ENCODE assay signal across 17 mouse cellular contexts in genomic region chr2:29940073-29940472, GRCm38 (mm10).
"Had no signal": no experiment of that assay in that cellular context is flagged by ENCODE, and none has a peak within 500 bp of the region (broad histone marks: within the 10 kb centered on the region; RNA-seq: fewer than 3 reads in every experiment).

No protein-coding gene starts in this region.

- H3K9me3 ChIP-seq: lung, embryonic 15.5 days; megakaryocyte, embryonic 14.5 days; midbrain, embryonic 13.5 days; midbrain, embryonic 15.5 days; neural tube, embryonic 12.5 days; stomach, embryonic 15.5 days had no signal

- H3K9ac ChIP-seq: lung, embryonic 15.5 days; midbrain, embryonic 13.5 days; midbrain, embryonic 15.5 days; neural tube, embryonic 12.5 days; stomach, embryonic 15.5 days had no signal

- H3K27me3 ChIP-seq: lung, embryonic 15.5 days; megakaryocyte, embryonic 14.5 days; midbrain, embryonic 13.5 days; midbrain, embryonic 15.5 days; neural tube, embryonic 12.5 days; stomach, embryonic 15.5 days had no signal

- DNase-seq: lung, adult 2 months; lung, postnatal 14 days; lung, postnatal 36 days; right cerebral cortex, postnatal 14 days; thymus, adult 2 months; thymus, postnatal 25 days; thymus, postnatal 4 days had no signal

- H3K4me2 ChIP-seq: lung, embryonic 15.5 days; midbrain, embryonic 11.5 days; midbrain, embryonic 13.5 days; midbrain, embryonic 15.5 days; neural tube, embryonic 12.5 days; stomach, embryonic 15.5 days had no signal

- H3K27ac ChIP-seq: lung, embryonic 15.5 days; macrophage; midbrain, embryonic 13.5 days; midbrain, embryonic 15.5 days; neural tube, embryonic 12.5 days; stomach, embryonic 15.5 days; stomach, postnatal 0 days had no signal

- H3K4me3 ChIP-seq: lung, embryonic 15.5 days; megakaryocyte, embryonic 14.5 days; midbrain, embryonic 13.5 days; midbrain, embryonic 15.5 days; neural tube, embryonic 12.5 days; stomach, embryonic 15.5 days had no signal

- ATAC-seq: lung, postnatal 0 days; midbrain, embryonic 13.5 days; midbrain, embryonic 15.5 days had no signal
